Mouse (Mus musculus) embryonic facial prominence, embryonic 15.5 days (tissue): ENCODE data around the gene Sf3a3. TPM values are rescaled to one million over a fixed set of nuclear protein-coding genes. Genes with fewer than 3 reads are reported as not detected.
A peak's percentile ranks its signal among the peaks of the same experiment; 100 is the strongest.

Source experiments
- ATAC-seq: fragments of 200-750 bp; cut with Nextera tagmentation; 2 replicates; pipeline ENCODE4 v1.8.0; 2017; ENCODE audit warnings: low read depth, moderate TSS enrichment; ENCODE audit not compliant: insufficient number of reproducible peaks, low FRiP score, low TSS enrichment
- H3K27ac ChIP-seq: fragments of 300-500 bp; sonication (generic); replicated peaks from 2 replicates; pipeline ENCODE4 v1.5.1; 2015; ENCODE audit warnings: mild to moderate bottlenecking, inconsistent platforms
- H3K27me3 ChIP-seq: fragments of 300-500 bp; sonication (generic); 2 replicates; pipeline ENCODE4 v1.6.1; 2015; ENCODE audit warnings: inconsistent platforms
- H3K36me3 ChIP-seq: fragments of 300-500 bp; sonication (generic); 2 replicates; pipeline ENCODE4 v1.6.1; 2015; ENCODE audit warnings: mild to moderate bottlenecking, inconsistent platforms
- H3K4me1 ChIP-seq: fragments of 300-500 bp; sonication (generic); 2 replicates; pipeline ENCODE4 v1.6.1; 2015; ENCODE audit warnings: inconsistent platforms
- H3K4me2 ChIP-seq: fragments of 300-500 bp; sonication (generic); replicated peaks from 2 replicates; pipeline ENCODE4 v1.6.1; 2015; ENCODE audit warnings: mild to moderate bottlenecking, inconsistent platforms
- H3K4me3 ChIP-seq: fragments of 300-500 bp; sonication (generic); replicated peaks from 2 replicates; pipeline ENCODE4 v1.5.1; 2015; ENCODE audit warnings: mild to moderate bottlenecking, inconsistent platforms
- H3K9ac ChIP-seq: fragments of 300-500 bp; sonication (generic); 2 replicates; pipeline ENCODE4 v1.6.1; 2015; ENCODE audit warnings: inconsistent platforms
- H3K9me3 ChIP-seq: fragments of 300-500 bp; sonication (generic); replicated peaks from 2 replicates; pipeline ENCODE4 v1.6.1; 2016; ENCODE audit warnings: inconsistent platforms
- WGBS: fragments of 180-500 bp; shearing (Covaris S2); methylation state at CpG from one replicate; pipeline ENCODE4 v1.1.7; 2015; 5-methylcytosine and 5-hydroxymethylcytosine counted together
- polyA plus RNA-seq: library from polyadenylated mRNA; unstranded; fragments of >200 nt; fragmentation: Nextera tagmentation; extraction: Ambion mirVana; gene quantifications from 2 replicates; pipeline ENCODE4 v1.2.1, GENCODE M21; 2015

The Sf3a3 gene
- polyA plus RNA-seq, 1 experiment from 2014 or later = 141 TPM

DNA sequence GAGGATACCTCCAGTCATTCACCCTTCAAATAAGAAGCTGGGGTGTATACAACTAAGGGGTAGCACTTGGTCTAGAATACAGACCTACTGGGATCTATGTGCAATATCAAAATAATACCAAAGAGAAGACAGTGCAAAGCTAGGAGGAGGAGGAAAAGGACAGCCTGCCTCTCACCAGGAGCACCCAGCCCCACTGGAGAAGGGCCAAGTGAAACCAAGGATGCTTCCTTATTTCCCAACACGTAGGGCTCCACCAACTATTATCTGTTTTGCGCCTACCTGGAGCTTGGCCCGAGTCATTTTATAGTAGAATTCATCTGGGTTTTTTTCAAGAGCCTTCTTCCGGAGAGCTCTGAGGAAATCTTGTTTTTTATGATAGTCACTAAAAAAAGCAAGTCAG is 31.1 kb upstream of the Sf3a3 start:
- 90% methylated on average over 4 of the region's 4 CpGs for WGBS
- H3K36me3 ChIP-seq = peaks cover 70% of the 10 kb centered on the region

DNA sequence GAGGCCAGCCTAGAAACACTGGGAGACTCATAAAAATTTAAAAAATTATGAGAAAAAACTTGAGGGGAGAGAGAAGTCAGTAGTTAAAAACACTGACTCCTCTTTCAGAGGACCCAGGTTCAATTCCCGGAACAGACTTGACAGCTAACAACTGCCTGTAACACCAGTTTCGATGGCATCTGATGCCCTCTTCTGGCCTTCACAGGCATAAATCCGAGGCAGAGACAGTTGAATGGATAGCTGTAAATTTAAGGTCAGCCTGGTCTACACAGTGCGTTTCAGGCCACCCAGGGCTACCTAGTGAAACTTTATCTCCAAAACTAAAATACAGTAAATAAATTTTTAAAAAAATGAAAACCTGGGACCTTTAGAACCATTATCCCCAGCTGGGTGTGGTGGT is 29.6 kb upstream of the Sf3a3 start:
- Histone ChIP-seq H3K36me3 (peaks cover 59% of the 10 kb centered on the region), H3K27me3 (no peaks in the 10 kb centered on the region), H3K4me2 (no peak overlapping the region), H3K4me1 (no peaks in the 10 kb centered on the region), H3K4me3 (no peak overlapping the region), H3K9me3 (no peaks in the 10 kb centered on the region), H3K9ac (no peak overlapping the region), H3K27ac (no peak overlapping the region)
- ATAC-seq = no peak
- WGBS = 77% methylated on average over 4 of the region's 4 CpGs

More for the DNA sequence above, 31.1 kb upstream of the Sf3a3 start:
- H3K4me3 ChIP-seq = no peak overlapping the region
- no peaks in the 10 kb centered on the region for H3K9me3 ChIP-seq
- no peak overlapping the region for H3K4me2 ChIP-seq
- no peak for ATAC-seq
- H3K4me1 ChIP-seq = no peaks in the 10 kb centered on the region
- H3K9ac ChIP-seq = no peak overlapping the region
- H3K27ac ChIP-seq = no peak overlapping the region
- H3K27me3 ChIP-seq = no peaks in the 10 kb centered on the region

DNA sequence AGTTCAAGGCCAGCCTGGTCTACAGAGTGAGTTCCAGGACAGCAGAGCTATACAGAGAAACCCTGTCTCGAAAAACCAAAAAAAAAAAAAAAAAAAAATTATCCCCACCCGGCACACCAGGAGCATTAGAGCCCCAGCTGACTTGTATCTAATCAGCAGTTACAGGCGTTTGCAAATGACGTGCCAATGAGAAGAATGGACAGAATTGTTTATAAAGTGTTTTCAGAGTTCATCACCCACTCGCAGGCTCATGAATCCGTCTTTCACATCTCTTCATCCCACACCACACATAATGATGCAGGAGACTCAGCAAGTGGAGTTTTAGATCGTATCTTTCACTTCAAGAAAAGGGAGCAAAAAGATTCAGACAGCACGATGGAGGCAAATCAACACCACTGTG is 29.1 kb upstream of the Sf3a3 start:
- no peaks in the 10 kb centered on the region for H3K9me3 ChIP-seq
- WGBS = 88% methylated on average over 8 of the region's 8 CpGs
- no peaks in the 10 kb centered on the region for H3K4me1 ChIP-seq
- no peak for ATAC-seq
- H3K4me2 ChIP-seq = no peak overlapping the region
- no peak overlapping the region for H3K9ac ChIP-seq
- H3K27ac ChIP-seq = no peak overlapping the region
- peaks cover 54% of the 10 kb centered on the region for H3K36me3 ChIP-seq
- no peaks in the 10 kb centered on the region for H3K27me3 ChIP-seq
- H3K4me3 ChIP-seq = no peak overlapping the region

DNA sequence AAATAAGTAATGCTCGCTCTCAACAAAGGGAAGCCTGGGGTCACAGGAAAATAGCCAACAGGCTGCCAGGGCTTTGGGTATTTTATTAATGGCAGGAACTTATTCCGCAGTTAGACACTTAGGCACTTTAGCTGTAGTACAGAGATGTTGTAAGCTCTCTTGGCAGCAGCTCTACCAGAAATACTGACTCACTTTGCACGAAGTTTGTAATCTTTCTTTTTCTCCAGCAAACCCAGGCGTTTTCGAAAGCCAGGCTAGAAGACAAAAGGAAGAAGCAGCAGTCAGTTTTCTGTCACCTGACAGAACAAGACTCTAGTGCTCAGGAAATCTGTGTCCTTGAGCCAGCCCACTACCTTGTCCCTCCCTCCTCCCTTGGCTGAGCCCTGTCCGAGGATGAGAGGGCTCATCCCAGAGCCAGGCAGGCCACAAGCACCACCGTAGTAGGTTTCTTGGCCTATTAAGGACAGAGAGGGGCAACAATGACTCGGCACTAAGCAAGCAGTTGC is 28.6 kb upstream of the Sf3a3 start:
- Histone ChIP-seq H3K9me3 (no peaks in the 10 kb centered on the region), H3K27ac (no peak overlapping the region), H3K27me3 (no peaks in the 10 kb centered on the region), H3K36me3 (peaks cover 49% of the 10 kb centered on the region), H3K4me2 (no peak overlapping the region), H3K4me1 (0 out of 2 replicates have a peak, but pooled peaks cover 2% of the 10 kb centered on the region), H3K4me3 (no peak overlapping the region), H3K9ac (no peak overlapping the region)
- 80% methylated on average over 8 of the region's 8 CpGs for WGBS
- no peak for ATAC-seq

DNA sequence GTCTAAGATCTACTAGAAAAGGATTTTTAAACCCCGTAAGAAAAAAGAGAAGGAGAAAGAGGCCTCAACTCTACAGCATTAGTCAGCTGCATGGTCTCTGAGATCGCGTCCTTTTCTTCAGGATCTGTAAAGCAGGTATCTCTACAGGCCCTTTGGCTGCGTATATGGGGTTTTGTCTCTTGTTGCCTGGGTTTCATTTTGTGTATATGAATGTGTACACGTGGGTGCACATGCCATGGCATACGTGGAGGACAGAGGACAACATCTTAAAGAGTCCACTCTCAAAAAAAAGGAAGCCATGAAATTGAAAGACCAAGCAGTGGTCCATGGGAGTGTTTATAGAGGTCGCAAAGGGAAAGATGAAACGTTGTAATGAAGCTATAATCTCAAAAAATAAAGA is 23.1 kb upstream of the Sf3a3 start:
- H3K9ac ChIP-seq = no peak overlapping the region
- H3K27me3 ChIP-seq = no peaks in the 10 kb centered on the region
- peaks cover 31% of the 10 kb centered on the region for H3K4me1 ChIP-seq
- WGBS = 84% methylated on average over 8 of the region's 8 CpGs
- no peaks in the 10 kb centered on the region for H3K9me3 ChIP-seq
- no peak overlapping the region for H3K27ac ChIP-seq
- no peak for ATAC-seq
- 0 out of 2 replicates have a peak, but pooled peaks cover 8% of the 10 kb centered on the region for H3K36me3 ChIP-seq
- H3K4me3 ChIP-seq = no peak overlapping the region
- no peak overlapping the region for H3K4me2 ChIP-seq

DNA sequence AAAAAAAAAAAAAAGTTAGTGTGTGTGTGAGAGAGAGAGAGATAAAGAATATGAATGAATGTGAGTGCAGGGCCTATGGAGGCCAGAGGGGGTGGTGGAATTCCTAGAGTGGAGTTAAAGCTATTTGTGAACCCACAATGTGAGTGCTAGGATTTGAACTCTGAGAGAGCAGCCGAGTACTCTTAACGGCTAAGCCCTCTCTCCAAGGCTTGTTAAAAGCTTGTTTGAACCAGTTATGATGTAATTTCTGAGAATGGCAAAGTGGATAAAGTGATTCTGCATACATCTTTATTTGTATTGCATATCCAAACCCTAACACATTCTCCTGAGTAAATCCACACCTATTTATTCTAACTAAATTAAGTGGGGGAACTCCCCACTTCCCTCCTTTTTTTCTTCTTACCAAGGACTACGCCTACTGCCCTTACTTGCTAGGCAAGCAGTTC is 22.1 kb upstream of the Sf3a3 start:
- H3K9me3 ChIP-seq = no peaks in the 10 kb centered on the region
- H3K4me3 ChIP-seq = peak overlapping the region; percentile 87
- no peak for ATAC-seq
- 0 out of 2 replicates have a peak, but pooled peaks cover 3% of the 10 kb centered on the region for H3K36me3 ChIP-seq
- WGBS = 42% methylated on average over 3 of the region's 3 CpGs
- H3K27me3 ChIP-seq = no peaks in the 10 kb centered on the region
- peak overlapping the region; percentile 94 for H3K9ac ChIP-seq
- H3K4me2 ChIP-seq = peak overlapping the region; percentile 70
- no peak overlapping the region for H3K27ac ChIP-seq
- peaks cover 31% of the 10 kb centered on the region for H3K4me1 ChIP-seq

DNA sequence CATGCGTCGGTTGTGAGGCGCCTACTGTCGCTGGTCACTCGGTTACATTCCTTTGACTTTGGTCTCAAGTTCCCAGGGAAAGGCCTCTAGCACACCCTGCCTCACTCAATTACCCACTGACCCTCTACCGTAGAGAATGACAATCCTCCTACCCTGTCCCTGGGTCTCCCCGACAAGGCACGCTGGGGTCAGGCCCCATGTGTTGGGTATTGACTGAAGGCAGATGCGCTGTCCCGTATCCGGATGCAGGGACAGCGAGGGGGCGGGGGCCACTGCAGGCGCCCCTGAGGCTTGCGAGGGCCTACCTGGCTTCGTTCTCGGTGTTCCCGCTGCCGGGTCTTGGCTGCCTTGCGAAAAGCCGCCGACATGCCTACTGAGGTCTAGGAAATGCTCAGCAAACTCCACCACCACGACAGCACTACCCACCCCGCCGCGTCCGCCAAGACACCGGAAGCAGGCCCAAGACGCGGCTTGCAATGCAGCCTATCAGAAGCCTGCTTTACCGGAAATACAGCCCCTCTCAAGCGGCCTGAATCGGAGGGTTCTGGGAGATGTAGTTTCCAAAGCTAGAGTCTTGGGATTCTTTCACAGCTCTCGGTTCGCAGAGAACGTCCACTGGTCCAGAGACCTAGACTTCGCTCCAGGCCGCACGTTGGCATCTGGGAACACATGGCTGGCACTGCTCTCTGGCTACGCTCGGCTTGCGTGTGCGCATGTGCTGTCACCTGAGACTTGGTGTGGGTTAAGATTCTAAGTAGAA is 21.3 kb upstream of the Sf3a3 start, which contains the start of gene Utp11:
Gene Utp11 (minus strand): TSS at position 466 of the 760 bp plus-strand sequence.
- under 1% methylated on average over 43 of the region's 43 CpGs for WGBS
- peak; percentile 95 for ATAC-seq
- H3K9me3 ChIP-seq = no peaks in the 10 kb centered on the region
- H3K4me2 ChIP-seq = peak within 1 kb of the TSS; percentile 70
- H3K27me3 ChIP-seq = no peaks in the 10 kb centered on the region
- H3K4me1 ChIP-seq = peaks cover 31% of the 10 kb centered on the region
- peak within 1 kb of the TSS; percentile 87 for H3K4me3 ChIP-seq
- peak within 1 kb of the TSS; percentile 83 for H3K27ac ChIP-seq
- peak within 1 kb of the TSS; percentile 94 for H3K9ac ChIP-seq
- 0 out of 2 replicates have a peak, but pooled peaks cover 2% of the 10 kb centered on the region for H3K36me3 ChIP-seq

DNA sequence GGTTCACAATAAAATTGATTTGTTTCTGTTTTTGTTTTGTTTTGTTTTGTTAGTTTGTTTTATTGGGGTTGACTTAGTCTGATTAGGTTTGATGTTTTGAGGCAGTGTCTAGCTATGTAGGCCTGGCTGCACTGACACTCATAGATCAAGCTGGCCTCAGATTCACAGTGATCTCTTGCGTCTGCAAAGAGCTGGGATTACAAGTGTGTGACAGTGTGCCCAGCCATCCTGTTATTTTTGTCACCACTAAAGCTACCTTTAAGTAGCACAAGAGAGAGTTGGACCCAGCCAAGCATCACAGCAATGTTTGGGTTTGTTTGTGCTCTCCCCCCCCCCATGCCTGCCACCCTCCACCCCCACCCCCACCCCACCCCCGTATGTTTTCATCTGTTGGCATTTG is 20.0 kb upstream of the Sf3a3 start:
- Histone ChIP-seq H3K27me3 (no peaks in the 10 kb centered on the region), H3K36me3 (no peaks in the 10 kb centered on the region), H3K4me1 (peaks cover 36% of the 10 kb centered on the region), H3K9ac (no peak overlapping the region), H3K4me2 (no peak overlapping the region), H3K9me3 (no peaks in the 10 kb centered on the region), H3K4me3 (no peak overlapping the region), H3K27ac (no peak overlapping the region)
- ATAC-seq = no peak
- WGBS = 71% methylated on average over 2 of the region's 2 CpGs

DNA sequence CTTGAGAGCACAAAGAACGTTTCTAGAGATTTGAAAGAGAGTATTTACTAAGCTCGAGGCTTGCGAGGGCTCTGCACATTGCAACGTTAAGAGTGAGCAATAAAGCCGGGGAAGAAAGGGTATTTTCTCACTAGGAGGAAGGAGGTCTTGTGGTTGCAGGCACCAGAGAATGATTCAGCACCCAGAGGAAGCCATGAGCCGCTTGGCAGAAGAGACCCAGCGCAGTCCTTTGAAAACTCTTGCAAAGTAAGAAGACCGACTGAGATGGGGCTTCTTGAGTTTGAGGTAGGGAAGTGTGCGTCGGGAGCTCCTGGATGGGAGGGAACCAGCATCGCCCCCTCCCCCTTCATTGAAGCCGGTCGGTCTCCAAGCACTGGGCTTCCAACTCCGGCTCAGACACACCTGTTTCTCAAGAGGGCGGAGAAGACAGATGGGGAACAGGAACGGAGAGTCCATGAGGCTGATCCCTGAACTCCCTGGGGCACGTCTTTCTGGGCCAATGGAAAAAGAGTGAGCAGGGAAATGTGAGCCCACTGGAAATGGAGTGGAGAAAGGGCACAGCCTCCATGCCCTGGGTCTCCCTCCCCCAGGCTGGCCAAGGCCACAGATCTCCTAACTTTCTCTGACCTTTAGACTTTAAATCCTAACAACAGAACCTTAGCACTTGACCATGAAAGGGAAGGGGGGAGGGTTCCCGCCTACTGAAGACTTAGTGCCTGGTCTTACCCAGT is 18.6 kb upstream of the Sf3a3 start:
- 13% methylated on average over 18 of the region's 18 CpGs for WGBS
- Histone ChIP-seq H3K9ac (no peak overlapping the region), H3K27me3 (no peaks in the 10 kb centered on the region), H3K36me3 (no peaks in the 10 kb centered on the region), H3K4me1 (peaks cover 44% of the 10 kb centered on the region), H3K27ac (peak overlapping the region; percentile 44; the same call in 1 of the 2 replicates), H3K9me3 (no peaks in the 10 kb centered on the region), H3K4me2 (peak overlapping the region; percentile 30), H3K4me3 (peak overlapping the region; percentile 12; the same call in 1 of the 2 replicates)
- ATAC-seq = no peak

DNA sequence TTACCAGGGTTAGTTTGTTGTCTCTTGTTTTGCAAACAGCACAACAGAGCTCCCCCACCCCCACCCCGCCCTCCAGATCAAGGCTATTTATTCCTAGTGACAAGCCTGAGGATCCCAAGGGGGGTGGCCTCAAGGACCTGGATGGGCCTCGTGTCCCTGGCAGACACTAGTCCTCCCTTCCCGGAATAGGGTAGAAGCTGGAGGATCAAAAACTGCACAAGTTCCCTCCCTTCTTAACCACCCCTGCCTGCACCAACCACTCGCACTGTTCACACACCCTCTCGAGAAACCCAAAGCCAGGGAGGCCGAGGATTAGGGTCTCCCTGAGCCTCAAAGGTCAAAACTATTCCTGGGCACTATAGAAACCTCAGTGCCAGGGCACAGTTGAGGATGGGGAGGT is 14.8 kb upstream of the Sf3a3 start:
- no peak overlapping the region for H3K9ac ChIP-seq
- WGBS = 12% methylated on average over 6 of the region's 6 CpGs
- H3K27ac ChIP-seq = peak overlapping the region; percentile 97
- ATAC-seq = no peak
- no peaks in the 10 kb centered on the region for H3K9me3 ChIP-seq
- H3K4me2 ChIP-seq = peak overlapping the region; percentile 81
- no peaks in the 10 kb centered on the region for H3K27me3 ChIP-seq
- peaks cover 49% of the 10 kb centered on the region for H3K4me1 ChIP-seq
- peak overlapping the region; percentile 87 for H3K4me3 ChIP-seq
- H3K36me3 ChIP-seq = no peaks in the 10 kb centered on the region

DNA sequence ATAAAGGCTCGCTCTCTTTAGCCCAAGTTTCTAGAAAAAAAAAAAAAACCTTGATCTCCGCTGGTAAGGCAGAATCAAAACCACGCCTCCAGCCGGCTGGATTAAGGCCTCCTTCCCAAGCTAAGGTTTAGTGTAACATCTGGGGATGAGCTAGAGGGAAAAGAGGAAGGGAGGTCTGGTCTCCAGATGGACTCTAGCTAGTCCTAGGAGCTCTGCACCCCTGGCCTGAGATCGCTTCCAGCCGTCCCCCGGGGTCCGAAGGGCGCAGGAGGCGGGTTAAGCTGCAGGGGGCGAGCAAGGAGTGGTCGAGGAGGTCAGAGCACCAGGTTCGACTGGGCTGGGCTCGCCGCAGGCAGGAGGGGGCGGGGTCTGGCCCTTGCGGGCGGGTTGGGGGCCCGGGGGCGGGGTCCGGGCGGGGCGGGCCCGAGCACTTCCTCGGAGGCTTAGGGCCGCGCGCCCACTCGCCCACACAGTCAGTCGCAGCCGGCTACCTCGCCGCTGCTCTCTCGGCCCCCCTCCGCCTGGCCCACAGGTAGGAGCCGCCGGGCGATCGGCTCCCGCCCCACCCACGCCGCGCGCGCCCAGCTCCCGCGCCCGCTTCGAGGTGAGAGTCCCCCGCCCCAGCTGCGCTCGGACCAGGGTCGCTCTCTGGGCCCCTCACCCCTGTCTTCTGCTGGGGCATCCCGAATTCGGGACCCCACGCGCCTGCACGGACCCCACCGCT is 14.2 kb upstream of the Sf3a3 start, which contains the start of gene Fhl3:
Gene Fhl3 (plus strand): TSS at position 454 of the 724 bp plus-strand sequence.
- Histone ChIP-seq H3K27me3 (no peaks in the 10 kb centered on the region), H3K4me3 (peak within 1 kb of the TSS; percentile 87), H3K9ac (peak within 1 kb of the TSS; percentile 87), H3K27ac (peak within 1 kb of the TSS; percentile 97), H3K4me1 (peaks cover 55% of the 10 kb centered on the region), H3K36me3 (no peaks in the 10 kb centered on the region), H3K9me3 (no peaks in the 10 kb centered on the region), H3K4me2 (peak within 1 kb of the TSS; percentile 81)
- peak; percentile 80 for ATAC-seq
- WGBS = under 1% methylated on average over 55 of the region's 59 CpGs
